Mouse (Mus musculus) mouse embryonic stem cell (cell line): ENCODE measurements at regions not wholly inside any gene's neighbourhood (a gene's known extent, or its start where the extent isn't known, plus 50 kb on each side); places are given as distances from the start of the nearest gene placed in this dataset.

Source experiments
- in situ Hi-C, 2 experiments: fragments of 300-500 bp; cut with MboI; formaldehyde crosslinking; loops; 1 replicate in 1 of 2; 3 replicates in 1 of 2; pipeline ENCODE4 v1.14.3; 2019 to 2020; ENCODE audit warnings: low sequenced_read_pairs in 2 of 2, low pct_unique_long_range_greater_than_20kb in 1 of 2, mixed read lengths in 1 of 2; ENCODE audit not compliant: unreplicated experiment in 1 of 2

GRCm38 (mm10) chr19:27489053-27489452 lies 59.4 kb upstream of the Pum3 start:
- in situ Hi-C loops = no loop called here
